Mouse (Mus musculus) stomach, postnatal 0 days (tissue): Measurements from ENCODE around the gene Tmc3.

Source experiments
- CTCF ChIP-seq: IDR thresholded peaks from 2 replicates; pipeline ENCODE4 v1.5.1; 2016; ENCODE audit warnings: antibody characterized with exemption, low read depth, mild to moderate bottlenecking, moderate library complexity
- EP300 ChIP-seq: optimal IDR thresholded peaks from 2 replicates; pipeline ENCODE3; 2016; ENCODE audit warnings: antibody characterized with exemption

GRCm38 (mm10) chr7:83541536-83542169 lies 43.1 kb upstream of the Tmc3 start:
- TF ChIP-seq CTCF (no peak), EP300 (no peak)
